Mouse (Mus musculus) fibroblast of lung, adult 2 months (primary cell): ENCODE measurements around the gene Myl4.
"Not testable (repeated sequence)": the region's sequence is repeated elsewhere in the genome, so short reads cannot be mapped to it uniquely, and the experiment has no call there.

Experiments
- DNase-seq: peaks from one replicate; pipeline ENCODE4 v3.0.0-alpha.2; 2011; ENCODE audit warnings: low read depth

Myl4 gene

GRCm38 (mm10) chr11:104571373-104571772 is 20.9 kb downstream of the Myl4 start:
- not testable (repeated sequence) for DNase-seq

- DNase-seq, result no peak
Observed at GRCm38 (mm10) chr11:104572091-104572490, 21.6 kb downstream of the Myl4 start.

GRCm38 (mm10) chr11:104572566-104572965 is 22.1 kb downstream of the Myl4 start:
- DNase-seq, result no peak

GRCm38 (mm10) chr11:104576772-104577612 is 26.5 kb downstream of the Myl4 start:
- DNase-seq, result no peak

GRCm38 (mm10) chr11:104578074-104578473 is 27.6 kb downstream of the Myl4 start:
- DNase-seq, result no peak

- no peak for DNase-seq
Observed at GRCm38 (mm10) chr11:104579084-104579483, 28.6 kb downstream of the Myl4 start.

- DNase-seq, result no peak
Observed at GRCm38 (mm10) chr11:104579575-104579974, 29.1 kb downstream of the Myl4 start.

- no peak for DNase-seq
Observed at GRCm38 (mm10) chr11:104580091-104580490, 29.6 kb downstream of the Myl4 start.

GRCm38 (mm10) chr11:104580606-104581005 is 30.1 kb downstream of the Myl4 start:
- DNase-seq, result no peak

GRCm38 (mm10) chr11:104581446-104582307 is 31.2 kb downstream of the Myl4 start:
- no peak for DNase-seq

GRCm38 (mm10) chr11:104582308-104582606 is 31.8 kb downstream of the Myl4 start:
- no peak for DNase-seq

- DNase-seq, result no peak
Observed at GRCm38 (mm10) chr11:104582630-104583364, 32.3 kb downstream of the Myl4 start.

GRCm38 (mm10) chr11:104585495-104585894 is 35.0 kb downstream of the Myl4 start:
- no peak for DNase-seq

- no peak for DNase-seq
Observed at GRCm38 (mm10) chr11:104587904-104588303, 37.4 kb downstream of the Myl4 start.

- DNase-seq, result no peak
Observed at GRCm38 (mm10) chr11:104588513-104588912, 38.0 kb downstream of the Myl4 start.

- no peak for DNase-seq
Observed at GRCm38 (mm10) chr11:104589570-104589969, 39.1 kb downstream of the Myl4 start.

- DNase-seq, result peak; percentile 80
Observed at GRCm38 (mm10) chr11:104590148-104590547, 39.7 kb downstream of the Myl4 start.

GRCm38 (mm10) chr11:104592066-104592835 is 41.8 kb downstream of the Myl4 start:
- no peak for DNase-seq

GRCm38 (mm10) chr11:104596365-104596764 is 45.9 kb downstream of the Myl4 start:
- no peak for DNase-seq

- no peak for DNase-seq
Observed at GRCm38 (mm10) chr11:104599265-104599945, 48.9 kb downstream of the Myl4 start.

- no peak for DNase-seq
Observed at GRCm38 (mm10) chr11:104600675-104601074, 50.2 kb downstream of the Myl4 start.
